Mouse (Mus musculus) forebrain, embryonic 14.5 days (tissue): ENCODE data around the gene Idi2. TPM values are rescaled to one million over a fixed set of nuclear protein-coding genes. Genes with fewer than 3 reads are reported as not detected.
"Not testable (repeated sequence)": the region's sequence is repeated elsewhere in the genome, so short reads cannot be mapped to it uniquely, and the experiment has no call there.

Experiments used
- ATAC-seq: fragments of 200-750 bp; cut with Nextera tagmentation; 2 replicates; pipeline ENCODE4 v1.8.0; 2017; ENCODE audit warnings: mild to moderate bottlenecking, moderate library complexity
- DNase-seq: peaks from one replicate; pipeline ENCODE4 v3.0.0-alpha.2; 2015; ENCODE audit warnings: low spot score
- H3K27ac ChIP-seq: fragments of 300-500 bp; sonication (generic); 2 replicates; pipeline ENCODE4 v1.5.1; 2014; ENCODE audit warnings: low read depth, mild to moderate bottlenecking, control low read depth, low read length, moderate library complexity
- H3K27me3 ChIP-seq: fragments of 300-500 bp; sonication (generic); replicated peaks from 2 replicates; pipeline ENCODE4 v1.6.1; 2014; ENCODE audit warnings: low read length, control low read depth, mixed read lengths; ENCODE audit not compliant: control insufficient read depth, insufficient read depth
- H3K36me3 ChIP-seq: fragments of 300-500 bp; sonication (generic); 2 replicates; pipeline ENCODE4 v1.6.1; 2014; ENCODE audit warnings: low read length, control low read depth; ENCODE audit not compliant: control insufficient read depth, insufficient read depth
- H3K4me1 ChIP-seq: fragments of 300-500 bp; sonication (generic); 2 replicates; pipeline ENCODE4 v1.6.1; 2014; ENCODE audit warnings: antibody characterized with exemption, low read length, control low read depth; ENCODE audit not compliant: control insufficient read depth, insufficient read depth
- H3K4me2 ChIP-seq: fragments of 300-500 bp; sonication (generic); 2 replicates; pipeline ENCODE4 v1.6.1; 2014; ENCODE audit warnings: mild to moderate bottlenecking, control low read depth, low read length
- H3K4me3 ChIP-seq: fragments of 300-500 bp; sonication (generic); 2 replicates; pipeline ENCODE4 v1.5.1; 2014; ENCODE audit warnings: low read depth, low read length, control low read depth
- H3K9ac ChIP-seq: fragments of 300-500 bp; sonication (generic); 2 replicates; pipeline ENCODE4 v1.6.1; 2014; ENCODE audit warnings: mild to moderate bottlenecking, low read length, control low read depth, moderate library complexity
- H3K9me3 ChIP-seq: fragments of 300-500 bp; sonication (generic); replicated peaks from 2 replicates; pipeline ENCODE4 v1.6.1; 2016; ENCODE audit warnings: low read length, control low read depth, mixed read lengths; ENCODE audit not compliant: control insufficient read depth
- WGBS: fragments of 180-500 bp; shearing (Covaris S2); extraction: QIAGEN DNeasy Blood & Tissue Kit; methylation state at CpG from one replicate; pipeline ENCODE4 v1.1.7; 2014; 5-methylcytosine and 5-hydroxymethylcytosine counted together
- polyA plus RNA-seq: library from polyadenylated mRNA; unstranded; fragments of >200 nt; fragmentation: Nextera tagmentation; extraction: Ambion mirVana; gene quantifications from 2 replicates; pipeline ENCODE4 v1.2.1, GENCODE M21; 2014

Gene Idi2
- polyA plus RNA-seq, 1 experiment from 2014 or later = not detected

- not testable (repeated sequence) for H3K4me2 ChIP-seq, H3K27me3 ChIP-seq, H3K36me3 ChIP-seq, H3K4me3 ChIP-seq, H3K9ac ChIP-seq, H3K27ac ChIP-seq, DNase-seq, H3K4me1 ChIP-seq, ATAC-seq, H3K9me3 ChIP-seq
- 88% methylated on average over 2 of the region's 2 CpGs for WGBS
Measured at GRCm38 (mm10) chr13:8955127-8955526, 2.5 kb downstream of the Idi2 start.

- H3K36me3 ChIP-seq, ATAC-seq, H3K9ac ChIP-seq, H3K27ac ChIP-seq, H3K4me2 ChIP-seq, H3K4me3 ChIP-seq, H3K9me3 ChIP-seq, H3K4me1 ChIP-seq, DNase-seq, H3K27me3 ChIP-seq: not testable (repeated sequence)
- WGBS = no CpG with 5 or more reads among the region's 5 CpGs
Measured at GRCm38 (mm10) chr13:8956873-8957272, 4.2 kb downstream of the Idi2 start.

- H3K9me3 ChIP-seq, H3K4me2 ChIP-seq, H3K27me3 ChIP-seq, ATAC-seq, H3K4me3 ChIP-seq, H3K4me1 ChIP-seq, H3K27ac ChIP-seq, H3K36me3 ChIP-seq, H3K9ac ChIP-seq, DNase-seq: not testable (repeated sequence)
- WGBS = 80% methylated on average over 1 of the region's 5 CpGs
Measured at GRCm38 (mm10) chr13:8959058-8959457, 6.4 kb downstream of the Idi2 start.

GRCm38 (mm10) chr13:8959554-8959953 lies 6.9 kb downstream of the Idi2 start:
- H3K4me3 ChIP-seq, DNase-seq, ATAC-seq, H3K27me3 ChIP-seq, H3K4me2 ChIP-seq, H3K36me3 ChIP-seq, H3K27ac ChIP-seq, H3K9ac ChIP-seq, H3K9me3 ChIP-seq, H3K4me1 ChIP-seq: not testable (repeated sequence)
- 97% methylated on average over 5 of the region's 6 CpGs for WGBS

GRCm38 (mm10) chr13:8961128-8961888 lies 8.6 kb downstream of the Idi2 start:
- H3K27me3 ChIP-seq, H3K36me3 ChIP-seq, H3K27ac ChIP-seq, ATAC-seq, DNase-seq, H3K4me1 ChIP-seq, H3K9me3 ChIP-seq, H3K4me2 ChIP-seq, H3K4me3 ChIP-seq, H3K9ac ChIP-seq: not testable (repeated sequence)
- 74% methylated on average over 3 of the region's 3 CpGs for WGBS

GRCm38 (mm10) chr13:8962266-8962665 lies 9.6 kb downstream of the Idi2 start:
- not testable (repeated sequence) for DNase-seq, H3K4me2 ChIP-seq, H3K27me3 ChIP-seq, H3K9ac ChIP-seq, H3K27ac ChIP-seq, H3K4me3 ChIP-seq, H3K36me3 ChIP-seq, H3K4me1 ChIP-seq, ATAC-seq, H3K9me3 ChIP-seq
- 37% methylated on average over 5 of the region's 5 CpGs for WGBS

- Histone ChIP-seq H3K4me2 (no peak overlapping the region), H3K9ac (no peak overlapping the region), H3K4me1 (no peaks in the 10 kb centered on the region), H3K36me3 (peaks cover 25% of the 10 kb centered on the region), H3K27me3 (no peaks in the 10 kb centered on the region), H3K27ac (no peak overlapping the region), H3K4me3 (no peak overlapping the region), H3K9me3 (no peaks in the 10 kb centered on the region)
- 94% methylated on average over 5 of the region's 5 CpGs for WGBS
- ATAC-seq (no peak), DNase-seq (no peak)
Measured at GRCm38 (mm10) chr13:8965224-8965623, 12.6 kb downstream of the Idi2 start.

- H3K4me2 ChIP-seq = no peak overlapping the region
- no peak overlapping the region for H3K27ac ChIP-seq
- H3K4me1 ChIP-seq = no peaks in the 10 kb centered on the region
- no peaks in the 10 kb centered on the region for H3K9me3 ChIP-seq
- H3K27me3 ChIP-seq = no peaks in the 10 kb centered on the region
- no peak overlapping the region for H3K4me3 ChIP-seq
- DNase-seq = no peak
- H3K36me3 ChIP-seq = peaks cover 43% of the 10 kb centered on the region
- no peak overlapping the region for H3K9ac ChIP-seq
- 95% methylated on average over 8 of the region's 8 CpGs for WGBS
- no peak for ATAC-seq
Measured at GRCm38 (mm10) chr13:8967742-8968141, 15.1 kb downstream of the Idi2 start.

- Histone ChIP-seq H3K36me3 (peaks cover 87% of the 10 kb centered on the region), H3K4me1 (no peaks in the 10 kb centered on the region), H3K4me3 (no peak overlapping the region), H3K4me2 (no peak overlapping the region), H3K27ac (no peak overlapping the region), H3K9me3 (no peaks in the 10 kb centered on the region), H3K9ac (no peak overlapping the region), H3K27me3 (no peaks in the 10 kb centered on the region)
- no peak for DNase-seq
- ATAC-seq = no peak
Measured at GRCm38 (mm10) chr13:8972369-8972768, 19.7 kb downstream of the Idi2 start.
